Mouse (Mus musculus) kidney, postnatal 10 days (tissue): ENCODE data around the gene 2610044O15Rik8.

Experiments
- DNase-seq: peaks from one replicate; pipeline ENCODE4 v3.0.0; 2021; ENCODE audit warnings: mixed read lengths

2610044O15Rik8 gene

DNA sequence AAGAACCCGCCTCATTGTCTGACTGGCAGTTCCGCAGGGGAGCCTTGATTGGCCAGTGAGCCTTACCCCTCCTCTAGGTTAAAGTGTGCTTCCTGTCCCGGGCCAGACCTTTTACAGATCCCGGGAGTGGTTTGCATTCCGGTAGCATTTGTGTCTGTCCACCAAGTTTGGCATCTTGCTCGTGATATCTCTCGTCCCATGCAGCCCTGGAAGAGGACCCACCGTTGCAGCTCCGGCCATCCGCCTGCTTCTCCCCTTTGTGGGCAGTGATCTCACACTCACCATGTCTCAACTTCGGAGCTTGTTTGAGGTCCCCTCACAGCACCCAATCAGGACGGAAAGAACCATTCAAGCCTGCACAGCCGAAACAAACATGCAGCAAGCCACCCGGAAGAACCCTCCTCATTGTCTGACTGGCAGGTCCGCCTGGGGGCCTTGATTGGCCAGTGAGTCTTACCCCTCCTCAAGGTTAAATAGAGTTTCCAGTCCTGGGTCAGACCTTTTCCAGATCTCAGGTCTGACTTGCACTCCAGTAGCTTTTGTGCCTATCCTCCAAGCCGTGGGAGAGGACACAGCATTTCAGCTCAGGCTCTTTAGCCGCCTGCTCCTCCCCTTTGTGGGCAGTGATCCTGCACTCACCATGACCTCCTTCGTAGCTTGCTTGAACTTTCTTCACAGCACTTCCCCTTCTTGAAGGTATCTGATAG is at the start of gene 2610044O15Rik8:
Gene 2610044O15Rik8, minus strand, starts transcription at position 380 of the 707 bp plus-strand sequence.
- DNase-seq, result peak; percentile 89

DNA sequence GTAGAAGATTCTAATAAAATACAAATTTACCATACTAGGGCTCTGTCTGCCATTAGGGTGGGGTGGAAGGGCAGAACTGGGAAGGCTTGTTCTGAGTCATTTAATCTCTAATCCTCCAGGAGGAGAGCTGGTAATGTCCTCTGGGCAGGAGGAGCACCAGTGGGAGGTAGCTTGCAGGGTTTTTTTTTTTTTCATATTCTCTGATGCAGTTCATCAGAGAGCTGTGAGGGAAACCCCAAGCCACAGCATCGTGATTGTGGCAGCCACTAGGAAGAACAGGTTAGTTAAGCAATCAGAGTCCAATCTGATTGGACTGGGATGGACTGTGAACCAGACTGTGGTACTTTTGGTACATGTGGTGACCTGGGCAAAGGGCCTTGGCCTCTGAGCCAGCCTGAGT is 31.7 kb upstream of the 2610044O15Rik8 start:
- no peak for DNase-seq

DNA sequence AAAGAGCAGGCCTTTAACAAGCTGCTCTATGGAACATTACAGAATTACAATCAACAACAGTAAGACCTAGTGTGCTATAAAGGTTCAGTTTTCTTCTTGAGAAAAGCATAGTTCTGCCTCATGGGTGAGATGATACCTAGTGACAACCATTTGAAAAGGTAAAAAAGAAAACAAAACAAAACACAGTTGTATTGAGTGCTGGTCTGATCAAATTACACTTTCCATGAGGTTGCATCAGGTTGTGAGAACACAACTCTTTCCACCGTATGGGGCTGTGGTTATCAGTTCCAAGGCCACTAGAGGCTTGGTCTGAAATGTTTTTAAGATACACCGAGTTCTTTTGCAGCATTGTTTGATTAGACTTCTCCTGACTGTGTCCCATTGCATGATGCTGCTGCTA is 30.1 kb upstream of the 2610044O15Rik8 start:
- DNase-seq, result no peak

DNA sequence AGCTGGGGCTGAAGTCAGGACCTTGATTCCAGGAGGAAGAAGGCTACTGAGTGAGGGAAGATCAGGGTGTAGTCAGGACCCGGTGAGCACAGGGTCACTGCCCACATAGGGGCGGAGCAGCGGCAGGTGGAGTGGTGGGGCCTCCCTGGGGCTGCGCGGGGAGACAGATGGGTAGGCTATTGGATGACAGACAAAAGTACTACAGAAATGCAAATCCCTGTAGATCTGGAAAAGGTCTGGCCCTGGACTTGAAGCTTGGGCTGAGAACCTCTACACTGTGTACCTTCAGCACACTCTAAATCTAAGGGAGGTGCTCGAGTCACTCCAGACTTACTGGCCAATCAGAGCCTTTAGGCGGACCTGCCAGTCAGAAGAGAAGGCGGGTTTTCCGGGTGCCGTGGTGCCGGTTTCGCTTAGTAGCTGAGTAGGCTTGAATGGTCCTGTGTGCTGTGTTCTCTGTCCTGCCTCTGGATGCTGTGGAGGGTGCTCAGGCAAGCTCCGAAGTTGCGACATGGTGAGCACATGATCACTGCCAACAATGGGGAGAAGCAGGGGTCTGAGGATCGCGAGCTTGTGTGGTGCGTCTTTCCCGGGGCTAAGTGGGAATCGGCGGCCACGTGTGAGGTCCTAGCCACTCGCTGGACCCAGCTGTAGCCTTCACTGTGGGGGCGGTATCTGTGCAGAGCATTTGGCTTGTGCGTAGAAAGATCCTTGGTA is 29.2 kb upstream of the 2610044O15Rik8 start:
- peak; percentile 84 for DNase-seq

DNA sequence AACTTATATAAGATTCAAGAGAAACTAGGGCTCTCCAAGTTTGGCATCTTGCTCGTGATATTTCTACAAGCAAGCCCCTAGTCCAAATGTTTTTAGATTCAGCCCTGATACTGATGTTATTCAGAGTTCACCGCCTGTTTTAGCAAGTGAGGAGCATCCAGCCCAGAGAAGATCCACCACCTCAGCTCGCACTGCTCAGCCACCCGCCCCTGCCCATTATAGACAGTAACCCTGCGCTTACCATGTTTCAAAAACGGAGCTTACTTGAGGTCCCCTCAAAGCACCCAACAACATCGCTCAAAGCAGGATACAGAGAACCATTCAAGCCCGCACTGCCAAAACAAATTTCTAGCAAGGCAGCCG is 561 bp downstream of the 2610044O15Rik8 start:
- DNase-seq, result no peak
